ENCODE assay signal across 16 mouse cellular contexts in the genomic region with DNA sequence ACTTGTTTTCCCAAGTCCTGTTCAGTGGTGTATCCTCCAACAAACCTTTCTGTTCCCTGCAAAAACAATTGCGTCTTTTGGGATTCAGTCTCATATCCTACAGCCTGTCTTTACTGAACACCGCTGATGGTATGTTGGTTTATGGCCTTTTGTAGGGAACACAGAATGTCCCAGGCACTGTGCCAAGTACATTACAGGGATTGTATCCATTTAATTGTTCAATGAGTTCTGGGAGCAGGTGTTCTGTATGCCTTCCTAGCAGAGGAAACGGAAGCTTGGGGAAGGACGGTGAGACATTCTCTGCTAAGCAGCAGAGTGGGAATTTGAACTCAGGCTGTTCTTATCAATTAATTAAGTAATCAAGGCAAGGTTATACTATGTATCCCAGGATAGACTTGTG.
"Had no signal": no experiment of that assay in that cellular context is flagged by ENCODE, and none has a peak within 500 bp of the region (broad histone marks: within the 10 kb centered on the region; RNA-seq: fewer than 3 reads in every experiment).

No protein-coding gene starts in this region.

- DNase-seq: lung, adult 18-20 months; lung, embryonic 14.5 days; lung, postnatal 10 days; lung, postnatal 4 days; retina, postnatal 1 day; right cerebral cortex, adult 18-20 months; right cerebral cortex, postnatal 25 days; right cerebral cortex, postnatal 4 days; spleen, adult 18-20 months; thymus, adult 18-20 months; thymus, postnatal 14 days; thymus, postnatal 36 days had no signal

- H3K36me3 ChIP-seq: midbrain, embryonic 12.5 days; midbrain, embryonic 15.5 days had no signal

- H3K4me3 ChIP-seq: midbrain, embryonic 12.5 days; midbrain, embryonic 15.5 days; myocyte had no signal

- H3K4me2 ChIP-seq: lung, embryonic 14.5 days; midbrain, embryonic 12.5 days; midbrain, embryonic 15.5 days had no signal

- H3K27ac ChIP-seq: liver, embryonic 14.5 days; midbrain, embryonic 12.5 days; midbrain, embryonic 15.5 days had no signal

- ATAC-seq: midbrain, embryonic 15.5 days had no signal

- H3K9ac ChIP-seq: liver, embryonic 14.5 days; lung, embryonic 14.5 days; midbrain, embryonic 12.5 days; midbrain, embryonic 15.5 days had no signal

- H3K27me3 ChIP-seq: midbrain, embryonic 12.5 days; midbrain, embryonic 15.5 days had no signal

- H3K9me3 ChIP-seq: midbrain, embryonic 12.5 days; midbrain, embryonic 15.5 days had no signal
